Mouse (Mus musculus): ENCODE measurements around the gene Usf2. TPM values are rescaled to one million over a fixed set of nuclear protein-coding genes. Genes with fewer than 3 reads are reported as not detected.

Usf2 gene
- polyA plus RNA-seq, 1 experiment from 2014 or later, result 21.9 TPM

- WGBS, result 3% methylated on average over 41 of the region's 41 CpGs
- H3K4me3 ChIP-seq, result peak overlapping the region; percentile 44
- ATAC-seq (ENCODE audit: insufficient number of reproducible peaks, insufficient read depth, low FRiP score, low TSS enrichment, low read depth), result peak; percentile 5; the same call in 1 of the 2 replicates
- no peaks in the 10 kb centered on the region for H3K36me3 ChIP-seq
- H3K4me1 ChIP-seq, result peaks cover 8% of the 10 kb centered on the region; the same call in 1 of the 2 replicates
- peak overlapping the region; percentile 62 for H3K4me2 ChIP-seq
- H3K9ac ChIP-seq, result peak overlapping the region; percentile 70
- no peaks in the 10 kb centered on the region for H3K9me3 ChIP-seq
- H3K27me3 ChIP-seq, result peaks cover 27% of the 10 kb centered on the region
- 0 out of 2 replicates have a peak overlapping the region, but pooled peaks have one; percentile 22 for H3K27ac ChIP-seq
Measured at GRCm38 (mm10) chr7:30972426-30973250, 16.0 kb upstream of the Usf2 start.

GRCm38 (mm10) chr7:30971901-30972300, 15.3 kb upstream of the Usf2 start:
- Histone ChIP-seq H3K9me3 (no peaks in the 10 kb centered on the region), H3K9ac (no peak overlapping the region), H3K27ac (no peak overlapping the region), H3K36me3 (no peaks in the 10 kb centered on the region), H3K27me3 (peaks cover 27% of the 10 kb centered on the region), H3K4me1 (peaks cover 8% of the 10 kb centered on the region; the same call in 1 of the 2 replicates), H3K4me3 (peak overlapping the region; percentile 44), H3K4me2 (peak overlapping the region; percentile 62)
- ATAC-seq (ENCODE audit: insufficient number of reproducible peaks, insufficient read depth, low FRiP score, low TSS enrichment, low read depth), result no peak
- WGBS, result 89% methylated on average over 15 of the region's 15 CpGs

- Histone ChIP-seq H3K9me3 (no peaks in the 10 kb centered on the region), H3K4me1 (peaks cover 8% of the 10 kb centered on the region; the same call in 1 of the 2 replicates), H3K4me2 (no peak overlapping the region), H3K27me3 (peaks cover 27% of the 10 kb centered on the region), H3K9ac (no peak overlapping the region), H3K36me3 (no peaks in the 10 kb centered on the region), H3K4me3 (no peak overlapping the region), H3K27ac (no peak overlapping the region)
- ATAC-seq (ENCODE audit: insufficient number of reproducible peaks, insufficient read depth, low FRiP score, low TSS enrichment, low read depth), result no peak
- WGBS, result 81% methylated on average over 4 of the region's 4 CpGs
Measured at GRCm38 (mm10) chr7:30969174-30969573, 12.6 kb upstream of the Usf2 start.

GRCm38 (mm10) chr7:30968611-30969010, 12.0 kb upstream of the Usf2 start:
- no peak overlapping the region for H3K9ac ChIP-seq
- H3K4me2 ChIP-seq, result no peak overlapping the region
- no peak for ATAC-seq (ENCODE audit: insufficient number of reproducible peaks, insufficient read depth, low FRiP score, low TSS enrichment, low read depth)
- H3K36me3 ChIP-seq, result no peaks in the 10 kb centered on the region
- 92% methylated on average over 8 of the region's 8 CpGs for WGBS
- peaks cover 7% of the 10 kb centered on the region; the same call in 1 of the 2 replicates for H3K4me1 ChIP-seq
- no peaks in the 10 kb centered on the region for H3K9me3 ChIP-seq
- no peak overlapping the region for H3K4me3 ChIP-seq
- H3K27ac ChIP-seq, result no peak overlapping the region
- peaks cover 23% of the 10 kb centered on the region for H3K27me3 ChIP-seq

GRCm38 (mm10) chr7:30966657-30967056, 10.1 kb upstream of the Usf2 start:
- Histone ChIP-seq H3K27me3 (peaks cover 3% of the 10 kb centered on the region), H3K4me1 (no peaks in the 10 kb centered on the region), H3K36me3 (no peaks in the 10 kb centered on the region), H3K27ac (no peak overlapping the region), H3K9ac (no peak overlapping the region), H3K4me3 (no peak overlapping the region), H3K4me2 (no peak overlapping the region), H3K9me3 (no peaks in the 10 kb centered on the region)
- 57% methylated on average over 3 of the region's 3 CpGs for WGBS
- no peak for ATAC-seq (ENCODE audit: insufficient number of reproducible peaks, insufficient read depth, low FRiP score, low TSS enrichment, low read depth)

GRCm38 (mm10) chr7:30965677-30966076, 9.1 kb upstream of the Usf2 start:
- H3K4me3 ChIP-seq, result no peak overlapping the region
- no peak overlapping the region for H3K9ac ChIP-seq
- H3K36me3 ChIP-seq, result no peaks in the 10 kb centered on the region; the same call in 1 of the 2 replicates
- H3K4me2 ChIP-seq, result no peak overlapping the region
- no peaks in the 10 kb centered on the region for H3K27me3 ChIP-seq
- H3K27ac ChIP-seq, result no peak overlapping the region
- no peaks in the 10 kb centered on the region for H3K4me1 ChIP-seq
- whole genome bisulfite sequencing, result 85% methylated on average over 14 of the region's 14 CpGs
- no peaks in the 10 kb centered on the region for H3K9me3 ChIP-seq
- ATAC-seq (ENCODE audit: insufficient number of reproducible peaks, insufficient read depth, low FRiP score, low TSS enrichment, low read depth), result no peak

- H3K9ac ChIP-seq, result no peak overlapping the region
- 87% methylated on average over 7 of the region's 7 CpGs for WGBS
- H3K4me2 ChIP-seq, result no peak overlapping the region
- peaks cover 2% of the 10 kb centered on the region; the same call in 1 of the 2 replicates for H3K36me3 ChIP-seq
- no peaks in the 10 kb centered on the region for H3K9me3 ChIP-seq
- ATAC-seq (ENCODE audit: insufficient number of reproducible peaks, insufficient read depth, low FRiP score, low TSS enrichment, low read depth), result no peak
- no peaks in the 10 kb centered on the region for H3K4me1 ChIP-seq
- H3K27ac ChIP-seq, result no peak overlapping the region
- no peak overlapping the region for H3K4me3 ChIP-seq
- H3K27me3 ChIP-seq, result no peaks in the 10 kb centered on the region
Measured at GRCm38 (mm10) chr7:30964366-30964765, 7.8 kb upstream of the Usf2 start.

- no peak overlapping the region for H3K4me2 ChIP-seq
- ATAC-seq (ENCODE audit: insufficient number of reproducible peaks, insufficient read depth, low FRiP score, low TSS enrichment, low read depth), result no peak
- H3K9ac ChIP-seq, result no peak overlapping the region
- peaks cover 14% of the 10 kb centered on the region for H3K36me3 ChIP-seq
- no peak overlapping the region for H3K27ac ChIP-seq
- 89% methylated on average over 5 of the region's 5 CpGs for WGBS
- H3K4me1 ChIP-seq, result peaks cover 12% of the 10 kb centered on the region
- no peaks in the 10 kb centered on the region for H3K9me3 ChIP-seq
- no peaks in the 10 kb centered on the region for H3K27me3 ChIP-seq
- H3K4me3 ChIP-seq, result no peak overlapping the region
Measured at GRCm38 (mm10) chr7:30962862-30963261, 6.3 kb upstream of the Usf2 start.

- Histone ChIP-seq H3K4me3 (no peak overlapping the region), H3K27ac (no peak overlapping the region), H3K9ac (no peak overlapping the region), H3K27me3 (no peaks in the 10 kb centered on the region), H3K4me2 (no peak overlapping the region), H3K36me3 (peaks cover 19% of the 10 kb centered on the region), H3K4me1 (peaks cover 23% of the 10 kb centered on the region), H3K9me3 (no peaks in the 10 kb centered on the region)
- no peak for ATAC-seq (ENCODE audit: insufficient number of reproducible peaks, insufficient read depth, low FRiP score, low TSS enrichment, low read depth)
- WGBS, result 82% methylated on average over 6 of the region's 6 CpGs
Measured at GRCm38 (mm10) chr7:30959786-30960349, 3.3 kb upstream of the Usf2 start.

- Histone ChIP-seq H3K9me3 (no peaks in the 10 kb centered on the region), H3K27me3 (no peaks in the 10 kb centered on the region), H3K27ac (no peak overlapping the region), H3K36me3 (peaks cover 28% of the 10 kb centered on the region), H3K4me3 (peak overlapping the region; percentile 91; the same call in 1 of the 2 replicates), H3K4me2 (no peak overlapping the region), H3K9ac (no peak overlapping the region), H3K4me1 (peaks cover 23% of the 10 kb centered on the region)
- WGBS, result 94% methylated on average over 9 of the region's 9 CpGs
- no peak for ATAC-seq (ENCODE audit: insufficient number of reproducible peaks, insufficient read depth, low FRiP score, low TSS enrichment, low read depth)
Measured at GRCm38 (mm10) chr7:30958866-30959487, 2.4 kb upstream of the Usf2 start.

- Histone ChIP-seq H3K36me3 (peaks cover 35% of the 10 kb centered on the region), H3K9ac (peak overlapping the region; percentile 99), H3K27me3 (no peaks in the 10 kb centered on the region), H3K27ac (peak overlapping the region; percentile 98), H3K4me2 (peak overlapping the region; percentile 71), H3K9me3 (no peaks in the 10 kb centered on the region), H3K4me1 (peaks cover 23% of the 10 kb centered on the region), H3K4me3 (peak overlapping the region; percentile 91)
- 67% methylated on average over 28 of the region's 28 CpGs for WGBS
- ATAC-seq (ENCODE audit: insufficient number of reproducible peaks, insufficient read depth, low FRiP score, low TSS enrichment, low read depth), result no peak
Measured at GRCm38 (mm10) chr7:30958109-30958865, 1.7 kb upstream of the Usf2 start.
